Mouse (Mus musculus): ENCODE data around the gene Mme. TPM values are rescaled to one million over a fixed set of nuclear protein-coding genes. Genes with fewer than 3 reads are reported as not detected.

Mme gene
- total RNA-seq, 2 experiments from 2014 or later = 0.20 to 2.2 TPM

DNA sequence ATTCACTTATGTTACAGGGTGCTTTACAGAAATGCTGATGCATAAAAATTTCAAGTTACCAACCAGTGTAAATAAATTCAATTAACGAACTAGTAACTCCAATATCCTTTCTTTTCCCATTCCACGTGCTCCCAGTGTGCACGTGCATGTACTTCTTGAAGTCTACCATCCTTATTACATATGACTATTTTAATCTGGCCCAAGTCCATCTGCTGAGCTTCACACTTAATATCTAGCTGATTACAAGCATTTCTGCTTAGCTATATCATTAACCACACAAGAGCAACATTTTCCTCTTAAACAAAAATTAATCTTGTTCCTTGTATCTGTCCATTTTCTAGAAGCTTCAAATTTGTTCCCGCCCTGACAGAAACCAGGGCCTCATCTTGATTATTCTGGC is 108.9 kb downstream of the Mme start:
- ATAC-seq (ENCODE audit: poor library complexity, severe bottlenecking) = no peak

DNA sequence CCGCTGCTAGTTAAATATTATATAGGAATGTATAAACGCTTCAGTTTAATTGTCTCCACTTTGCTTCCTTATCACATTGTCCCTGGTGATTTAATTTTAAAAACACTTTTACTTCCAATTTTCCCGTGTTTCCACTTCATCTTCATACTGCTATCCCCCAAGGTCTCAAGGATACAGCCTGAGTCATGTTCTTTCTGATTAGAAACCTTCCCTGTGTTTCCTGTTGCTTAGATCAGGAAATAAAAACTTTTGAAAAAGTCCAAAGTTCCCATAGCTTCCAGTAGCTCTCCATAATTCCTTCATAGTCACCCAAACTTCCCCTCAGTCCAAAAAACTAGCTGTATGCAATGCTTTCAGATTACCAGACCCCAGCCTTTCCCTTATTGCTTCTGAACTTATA is 109.4 kb downstream of the Mme start:
- ATAC-seq (ENCODE audit: poor library complexity, severe bottlenecking) = no peak

DNA sequence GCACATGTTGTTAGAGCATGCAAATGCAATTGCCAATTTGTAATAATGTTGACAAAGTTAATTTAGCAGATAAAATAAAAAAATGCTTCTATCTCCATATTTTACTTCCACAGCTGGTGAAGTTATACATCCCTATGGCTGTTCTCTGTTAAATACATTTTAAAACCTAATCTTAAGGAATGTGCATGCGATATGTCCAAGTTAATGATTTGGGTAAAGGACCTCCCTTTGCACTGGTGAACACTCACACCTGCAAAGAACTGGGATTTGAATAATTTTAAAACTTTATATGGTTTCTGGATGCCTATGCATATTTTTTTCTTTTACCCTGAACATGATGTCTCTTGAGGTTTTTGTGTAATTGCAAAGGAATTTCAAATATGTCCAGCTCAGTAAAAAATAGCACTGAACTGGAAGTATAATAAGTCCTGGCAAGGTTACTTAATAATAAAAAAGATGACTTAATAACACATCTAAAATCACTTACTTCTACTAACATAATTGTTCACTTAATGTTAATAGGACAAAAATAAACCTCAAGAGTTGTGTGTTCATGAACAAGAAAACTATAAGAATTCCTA is 110.4 kb downstream of the Mme start:
- ATAC-seq (ENCODE audit: poor library complexity, severe bottlenecking) = no peak

DNA sequence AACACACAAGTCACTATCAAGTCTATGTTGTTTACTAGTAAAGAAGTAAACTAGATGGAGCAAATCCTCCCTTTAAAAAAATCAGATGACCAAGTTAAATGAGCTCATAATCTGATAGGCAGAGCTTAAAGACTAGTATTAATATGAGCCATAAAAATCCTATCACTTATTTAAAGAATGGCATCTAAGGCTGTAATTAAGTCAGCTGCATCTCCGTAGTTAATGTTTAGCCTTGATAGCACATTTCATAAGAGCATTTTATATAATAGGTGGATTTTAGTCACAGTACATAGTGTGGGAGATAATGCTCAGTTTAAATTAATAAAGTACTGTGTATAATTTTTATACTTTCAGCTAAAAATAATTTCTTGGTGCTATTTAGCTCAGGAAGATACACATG is 118.2 kb downstream of the Mme start:
- ATAC-seq (ENCODE audit: poor library complexity, severe bottlenecking) = no peak

DNA sequence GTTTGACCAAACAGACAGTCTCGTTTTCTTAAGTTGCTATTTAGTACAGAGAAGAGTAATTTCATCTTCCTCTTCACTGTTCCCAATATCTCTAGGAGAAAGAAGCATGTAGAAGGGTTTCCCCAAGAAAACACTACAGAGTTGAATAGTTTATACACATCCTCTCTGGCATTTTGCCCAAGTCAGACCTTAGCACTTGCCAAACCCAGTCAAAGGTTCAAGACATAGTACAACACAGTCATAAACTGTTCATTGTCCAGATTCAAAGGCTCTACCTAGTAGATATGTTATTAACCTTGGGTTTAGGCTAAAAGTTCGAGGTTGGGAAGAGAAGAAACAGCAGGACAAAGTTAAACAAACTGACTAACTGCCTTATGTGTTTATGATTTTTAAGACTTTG is 143.7 kb downstream of the Mme start:
- no peak for ATAC-seq (ENCODE audit: poor library complexity, severe bottlenecking)

DNA sequence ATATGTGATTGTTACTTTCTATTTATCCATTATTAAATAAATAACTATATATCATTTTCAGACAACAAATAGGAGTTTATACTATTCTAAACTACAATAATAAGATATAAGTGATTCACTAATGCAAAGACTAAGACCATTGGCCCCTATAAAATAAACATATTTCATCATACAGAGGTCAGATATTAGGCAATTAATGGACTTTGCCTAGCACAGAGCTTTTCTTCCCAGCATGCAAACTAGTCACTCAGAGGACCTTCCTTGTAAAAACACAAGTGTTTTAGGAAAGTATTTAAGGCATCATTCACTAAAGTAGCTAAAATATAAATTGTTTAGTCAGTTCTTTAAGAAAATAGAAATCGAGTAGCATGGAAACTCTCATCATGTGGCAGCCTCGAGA is 149.4 kb downstream of the Mme start:
- no peak for ATAC-seq (ENCODE audit: poor library complexity, severe bottlenecking)

DNA sequence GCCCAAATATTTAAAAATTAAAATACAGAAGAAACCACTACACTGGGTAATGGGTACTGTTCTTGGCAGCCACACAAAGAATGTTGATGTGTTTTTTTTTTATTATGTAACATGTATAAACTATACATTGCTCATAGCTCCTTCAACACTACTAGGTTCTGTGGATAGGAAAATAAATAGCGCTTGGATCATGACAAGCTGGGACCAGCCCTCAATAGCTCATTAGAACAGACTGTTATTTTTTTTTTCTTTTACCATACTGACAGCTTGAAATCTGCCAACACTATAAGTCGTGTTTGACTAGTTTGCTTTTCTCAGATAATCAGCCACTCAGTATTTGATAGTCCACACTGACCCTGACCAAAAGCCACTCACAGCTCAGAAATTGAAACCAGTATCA is 150.0 kb downstream of the Mme start:
- ATAC-seq (ENCODE audit: poor library complexity, severe bottlenecking) = no peak

DNA sequence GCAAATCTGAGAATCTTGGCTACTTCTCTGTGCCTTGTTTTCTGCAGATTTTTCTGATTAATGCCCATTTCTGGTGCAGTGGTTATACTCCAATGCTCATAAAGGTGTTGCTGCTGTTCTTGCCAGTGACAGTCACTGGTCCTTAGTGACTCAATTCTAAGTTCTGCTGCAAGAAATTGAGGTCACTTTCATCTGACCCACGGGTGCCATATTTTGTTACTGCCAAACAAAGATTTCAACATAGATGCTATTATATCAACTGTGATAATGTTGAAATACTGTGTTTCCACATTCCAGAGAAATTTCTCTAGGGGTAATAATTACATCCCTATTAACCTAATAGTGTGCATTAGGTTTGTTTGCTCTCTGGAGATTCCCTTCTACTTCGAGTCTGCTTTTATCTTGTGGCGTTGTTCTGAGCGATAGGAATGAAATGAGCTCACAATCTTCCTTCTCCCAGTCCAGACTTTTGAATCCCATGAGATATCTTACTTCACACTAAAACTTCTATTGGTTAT is 153.1 kb downstream of the Mme start:
- no peak for ATAC-seq (ENCODE audit: poor library complexity, severe bottlenecking)

DNA sequence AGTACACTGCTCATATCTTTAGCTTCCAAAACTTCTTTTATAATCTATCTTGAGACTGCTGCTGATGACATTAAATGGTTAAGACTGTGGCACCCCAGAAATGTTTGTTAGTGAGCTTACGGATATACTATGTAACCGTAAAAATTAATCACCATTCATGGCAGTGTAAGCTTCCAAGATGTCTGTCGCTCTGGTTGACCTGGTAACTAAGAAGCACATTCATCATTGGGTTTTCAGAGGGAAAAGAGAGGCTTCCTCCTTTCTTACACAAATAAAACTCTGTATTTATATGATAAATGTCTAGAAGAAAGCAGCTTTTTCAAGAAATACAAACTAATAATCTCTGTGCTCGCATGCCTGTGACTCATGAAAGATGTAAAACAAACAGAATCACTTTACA is 156.8 kb downstream of the Mme start:
- ATAC-seq (ENCODE audit: poor library complexity, severe bottlenecking) = no peak

DNA sequence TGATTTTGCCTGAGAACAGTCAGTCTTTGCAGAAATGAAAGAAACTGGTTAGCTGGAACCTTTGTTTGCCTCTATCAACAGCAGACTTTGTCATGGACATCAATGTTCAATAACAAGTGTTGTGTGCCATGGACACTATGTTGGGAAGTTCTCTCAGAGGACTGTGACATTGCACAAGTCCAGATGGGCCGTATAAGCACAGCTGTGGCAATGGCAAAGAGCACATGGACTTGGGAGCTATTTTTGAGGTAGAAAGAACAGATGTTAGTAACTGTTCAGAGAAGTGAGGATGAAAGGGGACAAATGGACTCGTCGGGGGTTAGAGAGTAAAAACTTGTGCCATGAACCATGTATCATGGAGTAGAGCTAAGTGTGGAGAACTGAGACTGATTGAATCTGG is 165.1 kb downstream of the Mme start:
- no peak for ATAC-seq (ENCODE audit: poor library complexity, severe bottlenecking)

DNA sequence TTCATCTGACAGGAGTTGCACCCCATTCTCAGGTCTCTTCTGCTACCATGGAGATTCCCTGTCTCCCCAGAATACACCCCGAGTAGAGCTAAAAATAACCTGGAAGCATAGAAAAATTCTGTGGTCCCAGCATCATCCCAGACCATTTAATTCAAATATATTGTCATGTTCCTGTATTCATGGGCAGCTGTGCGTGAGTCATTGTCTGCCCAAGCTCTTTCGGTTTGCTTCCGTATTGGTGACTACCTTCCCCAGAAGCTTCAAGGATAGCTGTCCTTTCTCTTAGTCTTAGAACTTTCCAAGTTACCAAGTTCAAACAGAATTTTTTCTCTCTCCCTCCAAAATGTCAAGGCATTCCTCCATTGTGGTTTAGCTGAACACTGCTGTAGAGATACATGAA is 169.7 kb downstream of the Mme start:
- ATAC-seq (ENCODE audit: poor library complexity, severe bottlenecking) = no peak

DNA sequence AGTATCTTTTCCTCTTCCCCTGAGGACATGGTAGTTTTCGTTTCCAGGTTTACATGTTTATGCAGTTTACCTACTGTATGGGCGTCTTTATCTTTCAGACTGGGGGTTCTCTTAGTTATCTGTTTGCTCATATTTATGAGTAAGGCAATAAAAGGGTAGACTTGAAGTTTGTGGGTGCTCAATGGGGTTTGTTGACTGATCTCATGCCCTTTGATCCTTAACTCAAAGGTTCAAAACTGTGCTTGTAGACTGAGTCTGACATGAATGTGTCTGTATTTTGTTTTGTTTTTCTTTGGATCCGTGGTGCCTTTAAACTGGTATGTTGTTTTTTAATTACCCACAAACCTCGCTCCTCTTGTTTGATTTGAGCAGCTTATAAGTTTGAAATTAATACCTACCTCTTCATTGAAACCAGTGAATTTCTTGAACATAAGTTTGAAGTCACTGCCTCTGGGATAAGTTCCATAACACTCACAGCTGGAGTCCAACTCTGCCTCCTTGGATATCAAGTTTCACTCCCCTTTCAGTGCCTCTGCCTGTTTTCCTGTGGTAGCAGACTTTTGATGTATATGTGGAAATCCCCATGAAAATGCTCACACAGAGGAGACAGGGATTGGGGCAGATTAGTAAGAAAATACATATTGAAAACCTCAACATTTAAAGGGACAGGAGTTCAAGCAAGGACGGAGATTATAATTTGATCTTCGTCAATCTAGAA is 171.0 kb downstream of the Mme start:
- no peak for ATAC-seq (ENCODE audit: poor library complexity, severe bottlenecking)

DNA sequence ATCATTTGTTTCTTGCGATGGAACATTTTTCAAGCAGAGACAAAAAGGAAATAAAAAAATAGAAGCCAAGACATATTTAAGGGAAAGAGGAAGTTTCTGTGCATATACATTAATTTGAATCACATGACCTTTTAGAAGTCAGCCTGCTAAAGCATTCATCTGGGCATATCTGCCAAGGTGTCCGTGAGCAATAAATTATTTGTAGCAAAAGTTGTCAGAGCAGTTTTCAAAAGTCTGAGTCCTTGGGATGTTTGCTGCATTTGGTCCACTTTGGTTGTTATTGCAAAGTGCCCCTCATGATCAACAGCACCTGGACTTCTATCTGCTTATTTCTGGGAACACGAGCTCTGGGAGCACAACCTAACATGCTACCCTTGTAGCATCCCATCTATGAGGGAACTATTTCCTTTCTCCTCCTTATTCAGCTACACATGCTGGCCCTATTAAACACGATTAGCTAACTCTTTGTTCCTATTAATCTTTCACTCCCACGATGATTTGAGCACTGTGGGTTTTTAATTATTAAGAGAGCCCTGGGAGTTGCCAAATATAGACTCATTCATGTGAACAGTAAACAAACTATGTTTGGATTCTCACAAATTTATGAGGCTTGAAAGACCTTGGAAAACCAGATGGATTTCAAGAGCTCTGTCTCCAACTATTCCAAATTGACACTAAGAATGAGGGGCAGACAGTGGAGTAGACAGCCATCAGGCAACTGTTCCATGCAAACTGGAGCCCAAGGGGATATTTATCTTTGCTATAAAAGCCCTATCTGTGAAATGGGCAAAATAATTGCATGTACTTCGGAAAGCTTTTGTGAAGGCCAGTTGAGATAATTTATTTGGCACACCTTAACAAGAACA is 171.9 kb downstream of the Mme start:
- no peak for ATAC-seq (ENCODE audit: poor library complexity, severe bottlenecking)

DNA sequence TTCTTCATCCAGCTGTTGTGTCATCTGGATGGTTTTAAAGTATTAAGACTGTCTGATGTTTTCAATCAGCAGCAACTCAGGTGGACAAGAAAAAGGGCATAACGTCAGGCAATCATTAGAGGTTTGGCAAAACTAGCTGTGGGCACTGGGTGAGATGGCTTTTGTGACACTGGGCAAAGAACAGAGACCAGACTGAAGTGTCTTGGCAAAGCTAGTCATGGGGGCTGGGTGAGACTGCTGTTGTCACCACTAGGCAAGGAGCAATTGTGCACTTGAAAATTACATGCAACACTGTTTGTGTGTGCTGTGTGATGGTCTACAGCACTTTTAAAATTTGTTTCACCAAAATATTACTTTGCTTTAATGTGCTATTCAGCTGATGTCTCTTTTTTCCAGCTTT is 175.9 kb downstream of the Mme start:
- no peak for ATAC-seq (ENCODE audit: poor library complexity, severe bottlenecking)

DNA sequence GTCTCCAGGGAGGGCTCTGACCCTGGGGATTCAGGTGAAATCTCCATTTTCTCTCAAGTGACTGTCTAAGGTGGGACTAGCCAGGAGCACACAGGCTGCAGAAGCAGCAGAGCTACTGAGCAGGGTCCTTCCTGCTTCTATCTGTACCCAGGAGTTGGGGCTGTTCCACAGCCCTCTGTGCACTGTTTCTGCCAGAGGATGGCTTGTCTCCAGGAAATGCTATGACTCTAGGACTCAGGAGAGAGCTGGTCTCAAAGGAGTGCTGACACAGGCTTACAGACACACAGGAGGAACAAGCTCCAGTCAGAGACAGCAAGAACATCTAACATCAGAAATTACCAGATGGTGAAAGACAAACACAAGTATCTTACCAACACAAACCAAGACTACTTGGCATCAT is 176.4 kb downstream of the Mme start:
- no peak for ATAC-seq (ENCODE audit: poor library complexity, severe bottlenecking)

DNA sequence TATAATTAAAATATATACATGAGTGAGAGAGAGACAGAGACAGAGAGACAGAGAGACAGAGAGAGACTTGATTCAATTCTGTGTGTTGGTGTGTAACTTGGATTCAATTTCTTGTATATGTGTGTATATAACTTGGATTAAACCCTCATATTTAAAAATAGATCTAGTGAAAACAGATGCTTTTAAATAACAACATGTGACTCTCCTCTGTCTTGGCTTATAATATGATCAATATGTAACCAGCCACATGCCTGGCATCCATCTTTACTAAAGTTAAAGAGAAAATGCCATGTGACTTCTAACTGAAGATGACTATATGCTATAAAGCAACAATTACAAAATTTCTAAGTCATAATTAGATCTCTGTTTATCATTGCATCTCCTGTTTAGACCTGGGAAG is 182.2 kb downstream of the Mme start:
- ATAC-seq (ENCODE audit: poor library complexity, severe bottlenecking) = no peak

Other genes with a start within 250 kb of the Mme start
- not detected in 2 replicates for gene Gm34302, start 242.3 kb downstream of the Mme start, total RNA-seq (2015)
- not detected in 2 replicates for gene Gm34302, start 242.3 kb downstream of the Mme start, total RNA-seq (2017)